24 mouse cellular contexts compared by ENCODE assay signal in the genomic region with DNA sequence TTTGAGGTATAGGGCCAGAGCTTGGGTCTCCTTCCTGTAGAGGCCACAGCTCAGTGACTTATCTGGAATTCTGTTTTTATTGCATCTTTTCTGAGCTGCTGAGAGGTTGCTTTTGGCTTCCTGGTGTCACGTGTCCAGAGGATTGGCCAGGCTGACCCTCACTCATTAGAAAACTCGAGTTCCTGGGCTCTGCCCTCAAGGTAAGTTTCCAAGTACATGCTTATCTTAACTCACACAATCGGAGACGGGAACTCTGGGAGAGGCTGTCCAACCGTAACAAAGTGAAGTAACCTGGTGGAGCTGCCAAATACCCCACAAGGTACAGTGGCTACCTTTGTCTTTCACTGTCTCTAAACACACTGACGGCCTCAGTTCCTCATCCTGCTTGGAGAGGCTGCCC. TPM values are rescaled to one million over a fixed set of nuclear protein-coding genes. Genes with fewer than 3 reads are reported as not detected.
DNase-seq lines count a peak whose midpoint lies in the region; ATAC-seq and TF ChIP-seq lines count a peak whose summit lies in the region.
"Had no signal": no experiment of that assay in that cellular context is flagged by ENCODE, and none has a peak within 500 bp of the region (broad histone marks: within the 10 kb centered on the region; RNA-seq: fewer than 3 reads in every experiment).

No protein-coding gene starts in this region.

- 0 out of 2 replicates have a peak, but pooled peaks have one; percentile 52 for ATAC-seq in kidney, embryonic 15.5 days (replicated peaks; ENCODE audit: low FRiP score)
- ATAC-seq: activated CD4-positive, CD25-positive, alpha-beta regulatory T cell, adult 4 months; forebrain, embryonic 13.5 days; forebrain, embryonic 16.5 days; hindbrain, postnatal 0 days had no signal

- H3K4me1 ChIP-seq in heart, embryonic 10.5 days: peaks cover 15% of the 10 kb centered on the region
- H3K4me1 ChIP-seq in kidney, embryonic 15.5 days: peaks cover 27% of the 10 kb centered on the region
- H3K4me1 ChIP-seq in embryonic facial prominence, embryonic 10.5 days: peaks cover 28% of the 10 kb centered on the region
- H3K4me1 ChIP-seq: forebrain, embryonic 13.5 days had no signal

- no peak for DNase-seq in heart, embryonic 10.5 days (ENCODE audit: low spot score)
- no peak for DNase-seq in heart, adult 11 months
- no peak for DNase-seq in kidney, adult 9 months
- DNase-seq in embryonic facial prominence, embryonic 10.5 days (ENCODE audit: low spot score): no peak
- DNase-seq in left cerebral cortex, adult 2 months (ENCODE audit: extremely low spot score in 1 of 2, low spot score in 2 of 2): no peak
- DNase-seq: adrenal gland, postnatal 25 days; cerebellum, adult 11-12 months; cerebellum, adult 8-10 months; cerebellum, postnatal 10 days; cerebellum, postnatal 36 days; embryo, embryonic 11 days; gastrocnemius, postnatal 10 days; gastrocnemius, postnatal 36 days; heart, adult 18-20 months; heart, postnatal 14 days; heart, postnatal 4 days had no signal

- 0 out of 2 replicates have a peak overlapping the region, but pooled peaks have one; percentile 10 for H3K27ac ChIP-seq in heart, embryonic 10.5 days
- H3K27ac ChIP-seq in kidney, embryonic 15.5 days: peak overlapping the region; percentile 74
- H3K27ac ChIP-seq in embryonic facial prominence, embryonic 10.5 days (replicated peaks): peak overlapping the region; percentile 66
- H3K27ac ChIP-seq in left cerebral cortex, adult 2 months: no peak overlapping the region
- H3K27ac ChIP-seq: forebrain, embryonic 13.5 days; heart, embryonic 13.5 days; hindbrain, embryonic 14.5 days; hindbrain, postnatal 0 days had no signal

- WGBS in heart, embryonic 10.5 days: 56% methylated on average over 6 of the region's 6 CpGs
- 38% methylated on average over 6 of the region's 6 CpGs for WGBS in kidney, embryonic 15.5 days
- WGBS in embryonic facial prominence, embryonic 10.5 days: 49% methylated on average over 6 of the region's 6 CpGs

- intact Hi-C loops in left cerebral cortex, adult 2 months (cut with DNase I): no loop called here

- H3K27me3 ChIP-seq in heart, embryonic 10.5 days (ENCODE audit: insufficient read depth, poor library complexity, severe bottlenecking): peaks cover 12% of the 10 kb centered on the region
- H3K27me3 ChIP-seq in kidney, embryonic 15.5 days: peaks cover 20% of the 10 kb centered on the region
- H3K27me3 ChIP-seq in embryonic facial prominence, embryonic 10.5 days (replicated peaks; ENCODE audit: low read depth, poor library complexity, severe bottlenecking): no peaks in the 10 kb centered on the region
- H3K27me3 ChIP-seq: forebrain, embryonic 13.5 days; heart, embryonic 13.5 days had no signal

- H3K9me3 ChIP-seq in heart, embryonic 10.5 days: no peaks in the 10 kb centered on the region
- no peaks in the 10 kb centered on the region for H3K9me3 ChIP-seq in kidney, embryonic 15.5 days (replicated peaks)
- H3K9me3 ChIP-seq in embryonic facial prominence, embryonic 10.5 days: no peaks in the 10 kb centered on the region
- H3K9me3 ChIP-seq: forebrain, embryonic 10.5 days; forebrain, embryonic 13.5 days; heart, embryonic 13.5 days had no signal

- H3K4me2 ChIP-seq in kidney, embryonic 15.5 days: no peak overlapping the region
- H3K4me2 ChIP-seq: forebrain, embryonic 13.5 days; heart, embryonic 13.5 days; hindbrain, embryonic 14.5 days had no signal

- TF ChIP-seq CTCF in left cerebral cortex, adult 2 months (IDR thresholded peaks at IDR 0.05): no peak

- H3K9ac ChIP-seq in kidney, embryonic 15.5 days: no peak overlapping the region
- H3K9ac ChIP-seq: forebrain, embryonic 13.5 days; heart, embryonic 13.5 days; hindbrain, embryonic 14.5 days had no signal

- H3K4me3 ChIP-seq in heart, embryonic 10.5 days: no peak overlapping the region
- no peak overlapping the region for H3K4me3 ChIP-seq in kidney, embryonic 15.5 days (replicated peaks)
- no peak overlapping the region for H3K4me3 ChIP-seq in embryonic facial prominence, embryonic 10.5 days
- H3K4me3 ChIP-seq in left cerebral cortex, adult 2 months: no peak overlapping the region
- H3K4me3 ChIP-seq: forebrain, embryonic 10.5 days; forebrain, embryonic 13.5 days; heart, embryonic 13.5 days had no signal

- no peaks in the 10 kb centered on the region for H3K36me3 ChIP-seq in heart, embryonic 10.5 days
- H3K36me3 ChIP-seq in kidney, embryonic 15.5 days: no peaks in the 10 kb centered on the region
- no peaks in the 10 kb centered on the region for H3K36me3 ChIP-seq in embryonic facial prominence, embryonic 10.5 days (replicated peaks)
- H3K36me3 ChIP-seq: forebrain, embryonic 10.5 days; heart, embryonic 13.5 days had no signal

RNA-seq across cellular contexts. Expression of a gene that starts 39.6 kb away (rescaled TPM):
- 112 and 123 TPM in 2 replicates for polyA plus RNA-seq in heart, embryonic 10.5 days (2016; fragmentation: Nextera tagmentation; extraction: Ambion mirVana)
- polyA plus RNA-seq in kidney, embryonic 15.5 days (2015; fragmentation: Nextera tagmentation; extraction: Ambion mirVana): 137 and 149 TPM in 2 replicates
- 95.9 and 96.9 TPM in 2 replicates for polyA plus RNA-seq in embryonic facial prominence, embryonic 10.5 days (2016; fragmentation: Nextera tagmentation; extraction: Ambion mirVana)
- total RNA-seq in left cerebral cortex, adult 2 months (2021): 100 to 1,000 TPM; 130 to 135 TPM
